Mouse (Mus musculus) inflammation-experienced regulatory T-cells, adult 6 months (primary cell): ENCODE results near the gene Mixl1. TPM values are rescaled to one million over a fixed set of nuclear protein-coding genes. Genes with fewer than 3 reads are reported as not detected.

Source experiments
- ATAC-seq: one replicate; pipeline ENCODE4 v1.8.0; 2017
- polyA plus RNA-seq, 3 experiments: library from polyadenylated mRNA; unstranded; fragments of 100-300 nt; shearing (Covaris generic); gene quantifications; one replicate each; pipeline ENCODE4 v1.2.1; 2017

Gene Mixl1
- polyA plus RNA-seq, result under 1 TPM in 2 of 3 experiments, not detected in 1; 0.15 to 0.20 TPM

- ATAC-seq, result no peak
These were observed at the start of gene Mixl1 for GRCm38 (mm10) chr1:180696626-180697352. Gene Mixl1, minus strand, starts transcription at chr1:180697034.

- ATAC-seq, result no peak
These were observed 32.4 kb upstream of the Mixl1 start for GRCm38 (mm10) chr1:180729231-180729630.

GRCm38 (mm10) chr1:180726183-180726582 lies 29.3 kb upstream of the Mixl1 start:
- ATAC-seq, result peak; percentile 55

GRCm38 (mm10) chr1:180725704-180726179 lies 28.9 kb upstream of the Mixl1 start, which contains the start of gene Acbd3:
Gene Acbd3, plus strand, starts transcription at chr1:180726043.
- peak; percentile 91 for ATAC-seq

GRCm38 (mm10) chr1:180723701-180724238 lies 26.9 kb upstream of the Mixl1 start:
- ATAC-seq, result no peak

GRCm38 (mm10) chr1:180722608-180723007 lies 25.8 kb upstream of the Mixl1 start:
- no peak for ATAC-seq

GRCm38 (mm10) chr1:180719951-180720689 lies 23.3 kb upstream of the Mixl1 start:
- ATAC-seq, result peak; percentile 70

GRCm38 (mm10) chr1:180719483-180719882 lies 22.6 kb upstream of the Mixl1 start:
- no peak for ATAC-seq

- no peak for ATAC-seq
These were observed 21.9 kb upstream of the Mixl1 start for GRCm38 (mm10) chr1:180718756-180719155.

- no peak for ATAC-seq
These were observed 12.3 kb upstream of the Mixl1 start for GRCm38 (mm10) chr1:180708935-180709776.

GRCm38 (mm10) chr1:180707813-180708212 lies 11.0 kb upstream of the Mixl1 start:
- ATAC-seq, result no peak

GRCm38 (mm10) chr1:180707368-180707767 lies 10.5 kb upstream of the Mixl1 start:
- no peak for ATAC-seq

- ATAC-seq, result no peak
These were observed 6.6 kb upstream of the Mixl1 start for GRCm38 (mm10) chr1:180703400-180703799.

GRCm38 (mm10) chr1:180698063-180698462 lies 1.2 kb upstream of the Mixl1 start:
- no peak for ATAC-seq

- ATAC-seq, result no peak
These were observed 5.5 kb downstream of the Mixl1 start for GRCm38 (mm10) chr1:180691284-180691683.

Other genes with a start within 250 kb of the Mixl1 start
- not detected for gene Stum, start 213.5 kb downstream of the Mixl1 start, polyA plus RNA-seq
- gene Parp1, start 128.1 kb downstream of the Mixl1 start, polyA plus RNA-seq, result 10 to 100 TPM; 39.8 to 48.1 (median 42.4) TPM
- gene Lin9, start 55.9 kb downstream of the Mixl1 start, polyA plus RNA-seq, result 10 to 100 TPM; 15.2 to 21.7 (median 17.3) TPM
- gene Acbd3, start 29.0 kb upstream of the Mixl1 start, polyA plus RNA-seq, result 10 to 100 TPM; 10.9 to 14.4 (median 14.0) TPM
- 100 to 1,000 TPM; 553 to 843 (median 762) TPM for gene H3f3a, start 116.9 kb upstream of the Mixl1 start, polyA plus RNA-seq
- 10 to 100 TPM; 33.8 to 42.9 (median 37.5) TPM for gene Sde2, start 154.1 kb upstream of the Mixl1 start, polyA plus RNA-seq
- gene Lefty2, start 196.1 kb upstream of the Mixl1 start, polyA plus RNA-seq, result not detected
- 10 to 100 TPM; 39.9 to 46.0 (median 44.5) TPM for gene Pycr2, start 207.3 kb upstream of the Mixl1 start, polyA plus RNA-seq
- gene Lefty1, start 238.0 kb upstream of the Mixl1 start, polyA plus RNA-seq, result not detected
- 10 to 100 TPM; 12.8 to 18.6 (median 14.0) TPM for gene Tmem63a, start 245.3 kb upstream of the Mixl1 start, polyA plus RNA-seq